Mouse (Mus musculus) neural tube, embryonic 10.5 days (tissue): ENCODE results near the gene Mslnl.

Source experiments
- DNase-seq: peaks from one replicate; pipeline ENCODE4 v3.0.0-alpha.2; 2017; ENCODE audit warnings: low spot score; ENCODE audit errors: extremely low spot score

Mslnl gene

GRCm38 (mm10) chr17:25743831-25744230, 8.0 kb downstream of the Mslnl start:
- DNase-seq: no peak

- no peak for DNase-seq
These were observed 8.5 kb downstream of the Mslnl start for GRCm38 (mm10) chr17:25744311-25744710.

- no peak for DNase-seq
These were observed 12.4 kb downstream of the Mslnl start for GRCm38 (mm10) chr17:25748238-25748637.

GRCm38 (mm10) chr17:25749314-25749713, 13.5 kb downstream of the Mslnl start:
- DNase-seq: no peak

GRCm38 (mm10) chr17:25751446-25751845, 15.6 kb downstream of the Mslnl start:
- DNase-seq: no peak

GRCm38 (mm10) chr17:25754241-25754640, 18.4 kb downstream of the Mslnl start, which contains the start of gene Msln:
Msln (minus strand) TSS chr17:25754378.
- DNase-seq: no peak

- DNase-seq: no peak
These were observed 19.2 kb downstream of the Mslnl start for GRCm38 (mm10) chr17:25755086-25755485.

GRCm38 (mm10) chr17:25755627-25756377, 20.0 kb downstream of the Mslnl start:
- no peak for DNase-seq

- no peak for DNase-seq
These were observed 20.8 kb downstream of the Mslnl start for GRCm38 (mm10) chr17:25756378-25757242.

GRCm38 (mm10) chr17:25757691-25758090, 21.8 kb downstream of the Mslnl start:
- no peak for DNase-seq

- no peak for DNase-seq
These were observed 24.3 kb downstream of the Mslnl start for GRCm38 (mm10) chr17:25760148-25760547.

- no peak for DNase-seq
These were observed 25.7 kb downstream of the Mslnl start for GRCm38 (mm10) chr17:25761561-25761970.

- DNase-seq: no peak
These were observed 26.7 kb downstream of the Mslnl start for GRCm38 (mm10) chr17:25762591-25762990.

GRCm38 (mm10) chr17:25765886-25766285, 30.0 kb downstream of the Mslnl start:
- DNase-seq: no peak

GRCm38 (mm10) chr17:25769331-25769730, 33.5 kb downstream of the Mslnl start:
- DNase-seq: no peak

GRCm38 (mm10) chr17:25773549-25774120, 37.8 kb downstream of the Mslnl start, which contains the start of gene Narfl:
Narfl (plus strand) TSS chr17:25773776.
- peak; percentile 99 for DNase-seq

GRCm38 (mm10) chr17:25775318-25776062, 39.6 kb downstream of the Mslnl start:
- DNase-seq: no peak

- DNase-seq: no peak
These were observed 42.1 kb downstream of the Mslnl start for GRCm38 (mm10) chr17:25777948-25778347.

GRCm38 (mm10) chr17:25781339-25781738, 45.5 kb downstream of the Mslnl start:
- no peak for DNase-seq

GRCm38 (mm10) chr17:25783086-25783485, 47.2 kb downstream of the Mslnl start:
- no peak for DNase-seq
